In genomic region chr5:135722121-135722520, GRCm38 (mm10) we compare ENCODE assay signal across 1 mouse cellular context.
A peak's percentile ranks its signal among the peaks of the same experiment; 100 is the strongest.
TF ChIP-seq lines count a peak whose summit lies in the region.

No protein-coding gene starts in this region.

TF ChIP-seq in CH12.LX, 34 proteins besides CTCF, POLR2A, EP300 and RAD21:
- peak; percentile 96 for TF ChIP-seq MEF2A (IDR thresholded peaks at IDR 0.05; ENCODE audit: borderline replicate concordance, low read depth, low read length)
- peak; percentile 87 for TF ChIP-seq JUN (IDR thresholded peaks at IDR 0.05; ENCODE audit: insufficient read depth, low read depth, low read length)
- no peak for TF ChIP-seq CHD1 (IDR thresholded peaks at IDR 0.05; ENCODE audit: low read depth, low read length)
- TF ChIP-seq SIN3A (IDR thresholded peaks at IDR 0.05; ENCODE audit: low read length) = peak; percentile 86
- peak; percentile 87 for TF ChIP-seq RCOR1 (conservative IDR thresholded peaks at IDR 0.05; ENCODE audit: low read depth, low read length)
- no peak for TF ChIP-seq POLR2AphosphoS2 (IDR thresholded peaks at IDR 0.05; ENCODE audit: low read depth, low read length)
- no peak for TF ChIP-seq USF2 (conservative IDR thresholded peaks at IDR 0.05; ENCODE audit: low read depth, low read length)
- TF ChIP-seq JUND (conservative IDR thresholded peaks at IDR 0.05; ENCODE audit: low read depth, low read length) = peak; percentile 82
- TF ChIP-seq ELF1 (IDR thresholded peaks at IDR 0.05; ENCODE audit: low read depth, low read length) = no peak
- peak; percentile 94 for TF ChIP-seq MYC (IDR thresholded peaks at IDR 0.05; ENCODE audit: low read depth, low read length)
- TF ChIP-seq IRF4 (IDR thresholded peaks at IDR 0.05; ENCODE audit: low read depth, low read length) = peak; percentile 95
- no peak for TF ChIP-seq ZKSCAN1 (IDR thresholded peaks at IDR 0.05; ENCODE audit: borderline replicate concordance, low read depth, low read length)
- peak; percentile 83 for TF ChIP-seq MAFK (IDR thresholded peaks at IDR 0.05; ENCODE audit: insufficient replicate concordance, low read length)
- TF ChIP-seq NELFE (IDR thresholded peaks at IDR 0.05; ENCODE audit: low read depth, low read length) = no peak
- no peak; the same call in 1 of the 2 replicates for TF ChIP-seq MXI1 (IDR thresholded peaks at IDR 0.05; ENCODE audit: low read depth, low read length)
- TF ChIP-seq CHD2 (IDR thresholded peaks at IDR 0.05; ENCODE audit: low read length) = peak; percentile 63
- peak; percentile 93 for TF ChIP-seq MAX (IDR thresholded peaks at IDR 0.05; ENCODE audit: low read length)
- TF ChIP-seq ETS1 (conservative IDR thresholded peaks at IDR 0.05; ENCODE audit: low read depth, low read length) = peak; percentile 95
- no peak for TF ChIP-seq HCFC1 (IDR thresholded peaks at IDR 0.05; ENCODE audit: low read depth, low read length)
- TF ChIP-seq BHLHE40 (IDR thresholded peaks at IDR 0.05; ENCODE audit: low read depth, low read length) = peak; percentile 98
- no peak for TF ChIP-seq ZNF384 (IDR thresholded peaks at IDR 0.05; ENCODE audit: low read depth, low read length)
- 0 out of 2 replicates have a peak, but pooled peaks have one; percentile 17 for TF ChIP-seq KAT2A (IDR thresholded peaks at IDR 0.05; ENCODE audit: insufficient replicate concordance, low read length)
- no peak for TF ChIP-seq SMC3 (IDR thresholded peaks at IDR 0.05; ENCODE audit: low read depth, low read length)
- TF ChIP-seq TCF12 (IDR thresholded peaks at IDR 0.05; ENCODE audit: low read depth, low read length) = peak; percentile 71; the same call in 1 of the 2 replicates
- 0 out of 2 replicates have a peak, but pooled peaks have one; percentile 44 for TF ChIP-seq MAZ (IDR thresholded peaks at IDR 0.05; ENCODE audit: low read depth, low read length)
